Mouse (Mus musculus): ENCODE data around the gene Ntn4.

GRCm38 (mm10) chr10:93723942-93724542 is 83.6 kb downstream of the Ntn4 start:
- TF ChIP-seq CTCF (IDR thresholded peaks at IDR 0.05; ENCODE audit: low read depth, low read length) (no peak), POLR2A (IDR thresholded peaks at IDR 0.05; ENCODE audit: borderline replicate concordance, low read depth, low read length) (no peak)
